Mouse (Mus musculus) stomach, embryonic 15.5 days (tissue): ENCODE measurements at regions not wholly inside any gene's neighbourhood (a gene's known extent, or its start where the extent isn't known, plus 50 kb on each side); places are given as distances from the start of the nearest gene placed in this dataset.

Experiments
- ATAC-seq: fragments of 200-750 bp; cut with Nextera tagmentation; 2 replicates; pipeline ENCODE4 v1.8.0; 2017; ENCODE audit warnings: low read depth, moderate number of reproducible peaks, moderate TSS enrichment; ENCODE audit not compliant: insufficient read depth, low FRiP score
- H3K27ac ChIP-seq: fragments of 300-500 bp; sonication (generic); 2 replicates; pipeline ENCODE4 v1.5.1; 2015; ENCODE audit warnings: mild to moderate bottlenecking, inconsistent platforms
- H3K27me3 ChIP-seq: fragments of 300-500 bp; sonication (generic); replicated peaks from 2 replicates; pipeline ENCODE4 v1.6.1; 2015; ENCODE audit warnings: inconsistent platforms
- H3K36me3 ChIP-seq: fragments of 300-500 bp; sonication (generic); 2 replicates; pipeline ENCODE4 v1.6.1; 2015; ENCODE audit warnings: inconsistent platforms
- H3K4me1 ChIP-seq: fragments of 300-500 bp; sonication (generic); 2 replicates; pipeline ENCODE4 v1.6.1; 2015; ENCODE audit warnings: inconsistent platforms
- H3K4me2 ChIP-seq: fragments of 300-500 bp; sonication (generic); 2 replicates; pipeline ENCODE4 v1.6.1; 2015; ENCODE audit warnings: mild to moderate bottlenecking, inconsistent platforms
- H3K4me3 ChIP-seq: fragments of 300-500 bp; sonication (generic); replicated peaks from 2 replicates; pipeline ENCODE4 v1.5.1; 2015; ENCODE audit warnings: inconsistent platforms
- H3K9ac ChIP-seq: fragments of 300-500 bp; sonication (generic); 2 replicates; pipeline ENCODE4 v1.6.1; 2015; ENCODE audit warnings: inconsistent platforms
- H3K9me3 ChIP-seq: fragments of 300-500 bp; sonication (generic); 2 replicates; pipeline ENCODE4 v1.6.1; 2016; ENCODE audit warnings: inconsistent platforms
- WGBS: fragments of 180-500 bp; shearing (Covaris S2); methylation state at CpG from one replicate; pipeline ENCODE4 v1.1.7; 2015; 5-methylcytosine and 5-hydroxymethylcytosine counted together

GRCm38 (mm10) chr8:93653913-93654705, 118.5 kb upstream of the Ces5a start:
- Histone ChIP-seq H3K36me3 (no peaks in the 10 kb centered on the region), H3K27ac (no peak overlapping the region), H3K4me1 (no peaks in the 10 kb centered on the region), H3K4me2 (no peak overlapping the region), H3K27me3 (no peaks in the 10 kb centered on the region), H3K9me3 (no peaks in the 10 kb centered on the region), H3K4me3 (no peak overlapping the region), H3K9ac (no peak overlapping the region)
- WGBS = 75% methylated on average over 14 of the region's 14 CpGs
- no peak for ATAC-seq

DNA sequence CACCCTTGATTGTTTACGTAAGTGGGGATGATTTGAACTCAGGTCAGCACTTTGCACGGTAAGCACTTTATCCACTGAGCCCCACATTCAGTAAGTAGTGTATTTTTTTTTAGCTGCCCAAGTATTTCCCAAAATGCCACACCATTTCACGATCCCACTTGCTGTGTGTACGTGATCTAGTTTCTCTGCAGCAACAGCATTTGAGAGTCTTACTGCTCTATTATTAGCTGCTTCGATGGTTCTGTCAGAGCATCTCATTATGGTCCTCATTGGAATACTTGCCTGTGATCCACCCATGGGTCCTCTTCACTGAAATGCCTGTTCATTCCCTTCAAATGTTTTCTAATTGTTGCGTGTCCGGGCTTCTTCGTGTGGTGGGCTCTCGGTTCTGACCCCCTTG, 120.1 kb upstream of the Ces5a start:
- Histone ChIP-seq H3K9ac (no peak overlapping the region), H3K36me3 (no peaks in the 10 kb centered on the region), H3K27ac (no peak overlapping the region), H3K4me1 (no peaks in the 10 kb centered on the region), H3K4me2 (no peak overlapping the region), H3K4me3 (no peak overlapping the region), H3K27me3 (no peaks in the 10 kb centered on the region), H3K9me3 (no peaks in the 10 kb centered on the region)
- no peak for ATAC-seq
- 86% methylated on average over 9 of the region's 9 CpGs for WGBS

DNA sequence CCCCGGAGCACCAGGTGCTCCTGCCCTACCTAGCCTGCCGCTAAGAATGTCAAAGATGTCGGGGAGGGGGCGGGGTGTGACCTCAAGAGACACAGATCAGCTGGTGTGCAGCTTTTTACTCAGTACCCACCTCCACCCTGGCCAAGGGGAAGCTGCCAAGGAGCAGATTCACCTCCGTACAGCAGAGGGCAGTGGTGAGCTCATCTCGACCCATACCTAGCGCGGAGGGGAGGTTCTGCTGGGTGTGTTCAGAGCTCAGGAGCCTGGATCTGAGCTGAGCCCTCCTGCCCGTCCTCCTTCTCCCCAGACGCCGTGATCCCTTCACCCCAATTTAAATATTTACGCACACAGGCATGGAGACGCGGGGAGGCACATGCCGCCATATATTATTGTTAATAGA, 126.1 kb upstream of the Ces5a start:
- no peaks in the 10 kb centered on the region for H3K36me3 ChIP-seq
- WGBS = 2% methylated on average over 13 of the region's 15 CpGs
- H3K4me2 ChIP-seq = peak overlapping the region; percentile 64
- 0 out of 2 replicates have a peak, but pooled peaks cover 4% of the 10 kb centered on the region for H3K4me1 ChIP-seq
- H3K27me3 ChIP-seq = no peaks in the 10 kb centered on the region
- no peaks in the 10 kb centered on the region for H3K9me3 ChIP-seq
- no peak overlapping the region for H3K9ac ChIP-seq
- no peak overlapping the region for H3K27ac ChIP-seq
- peak overlapping the region; percentile 26 for H3K4me3 ChIP-seq
- peak; percentile 81 for ATAC-seq

- H3K9me3 ChIP-seq = no peaks in the 10 kb centered on the region
- no peaks in the 10 kb centered on the region for H3K27me3 ChIP-seq
- H3K36me3 ChIP-seq = no peaks in the 10 kb centered on the region
- no peak overlapping the region for H3K4me3 ChIP-seq
- H3K9ac ChIP-seq = no peak overlapping the region
- 54% methylated on average over 5 of the region's 5 CpGs for WGBS
- H3K4me1 ChIP-seq = 0 out of 2 replicates have a peak, but pooled peaks cover 4% of the 10 kb centered on the region
- H3K27ac ChIP-seq = no peak overlapping the region
- no peak for ATAC-seq
- H3K4me2 ChIP-seq = peak overlapping the region; percentile 64
Measured at GRCm38 (mm10) chr8:93662219-93662618, 126.6 kb upstream of the Ces5a start.

DNA sequence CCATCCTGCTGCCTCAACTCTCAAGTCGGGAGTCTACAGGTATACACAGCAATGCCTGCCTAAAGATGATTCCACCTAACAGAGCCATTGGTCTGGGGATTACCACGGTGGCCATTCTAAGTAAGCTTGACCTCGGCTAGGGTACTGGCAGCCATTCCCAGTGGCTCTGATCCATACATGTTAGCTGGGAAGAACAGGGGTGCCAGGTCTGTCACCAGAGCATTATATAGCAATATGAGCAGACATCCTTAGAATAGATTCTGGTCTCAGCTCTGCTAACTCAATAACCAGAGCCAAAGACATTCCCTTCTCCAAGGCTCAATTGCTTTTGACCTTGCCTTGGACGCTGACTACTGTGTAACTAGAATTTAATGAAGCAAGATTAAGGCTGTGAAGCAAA, 128.2 kb upstream of the Ces5a start:
- H3K27ac ChIP-seq = no peak overlapping the region
- WGBS = 87% methylated on average over 4 of the region's 4 CpGs
- no peaks in the 10 kb centered on the region for H3K27me3 ChIP-seq
- H3K4me2 ChIP-seq = no peak overlapping the region
- 0 out of 2 replicates have a peak, but pooled peaks cover 8% of the 10 kb centered on the region for H3K4me1 ChIP-seq
- H3K4me3 ChIP-seq = no peak overlapping the region
- no peak for ATAC-seq
- H3K9me3 ChIP-seq = no peaks in the 10 kb centered on the region
- no peaks in the 10 kb centered on the region for H3K36me3 ChIP-seq
- no peak overlapping the region for H3K9ac ChIP-seq

DNA sequence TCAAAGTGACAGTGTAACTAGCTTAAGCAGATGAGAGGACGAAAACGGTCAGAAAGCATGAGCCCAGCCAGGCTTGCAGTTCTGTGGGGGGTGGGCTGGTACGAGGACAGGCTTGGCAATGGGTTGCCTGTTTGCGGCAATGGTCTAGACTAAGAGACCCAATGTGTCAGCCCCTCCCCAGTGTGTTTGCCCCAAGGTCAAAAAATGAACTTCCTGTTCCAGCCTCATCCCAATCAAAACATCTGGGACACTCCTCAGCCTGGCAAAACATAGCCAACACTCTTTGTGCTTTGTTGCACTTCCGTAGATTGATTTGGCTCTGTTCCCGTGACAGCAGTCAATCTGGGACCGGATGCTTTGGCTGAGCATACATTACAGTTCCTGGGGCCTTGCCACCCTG, 132.7 kb upstream of the Ces5a start:
- H3K9me3 ChIP-seq = no peaks in the 10 kb centered on the region
- H3K4me1 ChIP-seq = 0 out of 2 replicates have a peak, but pooled peaks cover 4% of the 10 kb centered on the region
- no peak overlapping the region for H3K4me2 ChIP-seq
- H3K36me3 ChIP-seq = no peaks in the 10 kb centered on the region
- no peak overlapping the region for H3K4me3 ChIP-seq
- no peak for ATAC-seq
- no peak overlapping the region for H3K9ac ChIP-seq
- no peaks in the 10 kb centered on the region for H3K27me3 ChIP-seq
- no peak overlapping the region for H3K27ac ChIP-seq
- WGBS = 42% methylated on average over 7 of the region's 7 CpGs

DNA sequence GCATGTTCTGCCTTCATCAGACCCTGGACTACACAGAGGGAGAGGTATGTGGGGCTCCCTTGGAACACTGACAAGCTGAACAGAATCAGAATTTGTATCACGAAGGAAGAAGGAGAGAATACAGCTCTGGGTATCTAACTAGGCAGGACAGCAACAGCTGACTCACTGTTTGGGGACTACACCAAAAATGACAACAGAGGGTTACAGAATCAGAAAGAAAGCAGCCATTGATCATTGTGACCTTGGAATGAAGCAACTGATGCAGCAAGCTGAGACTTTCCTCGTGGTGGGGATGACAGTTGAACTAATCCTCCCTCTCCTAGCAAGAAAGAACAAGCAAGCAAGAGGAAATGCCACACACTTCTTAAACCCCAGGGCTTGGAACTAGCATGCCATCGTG, 135.0 kb upstream of the Gnao1 start:
- Histone ChIP-seq H3K4me1 (no peaks in the 10 kb centered on the region), H3K9me3 (no peaks in the 10 kb centered on the region), H3K4me3 (no peak overlapping the region), H3K27ac (no peak overlapping the region), H3K27me3 (no peaks in the 10 kb centered on the region), H3K4me2 (no peak overlapping the region), H3K9ac (no peak overlapping the region), H3K36me3 (no peaks in the 10 kb centered on the region)
- ATAC-seq = no peak
- 56% methylated on average over 3 of the region's 3 CpGs for WGBS

DNA sequence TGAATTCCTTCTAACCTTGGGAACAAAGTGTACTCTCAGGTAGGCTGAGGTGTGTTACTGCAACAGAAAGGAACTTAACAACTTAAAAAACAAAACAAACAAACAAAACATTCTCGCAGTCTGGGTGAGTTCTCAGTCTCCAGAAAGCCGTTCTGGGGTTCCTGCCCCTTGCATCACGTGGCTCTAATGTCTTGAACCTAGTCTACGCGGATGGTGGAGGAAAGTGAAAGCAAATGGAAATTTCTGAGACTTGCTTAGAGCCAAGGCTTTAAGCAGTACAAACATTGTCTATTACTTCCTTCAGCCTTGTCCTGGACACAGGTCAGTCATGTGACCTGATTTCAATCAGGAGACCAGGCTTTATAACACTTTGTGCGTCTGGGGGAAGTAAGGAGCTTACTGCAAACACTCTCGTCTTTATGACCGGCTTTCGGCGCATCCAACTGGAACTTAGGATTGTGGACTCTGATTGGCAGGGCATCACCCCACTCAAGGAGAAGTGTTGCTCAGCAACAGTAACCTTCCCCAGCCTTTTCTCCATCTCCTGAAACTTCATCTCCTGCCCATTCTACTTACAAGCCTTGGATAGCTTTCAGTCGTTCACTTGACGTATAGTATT, 125.9 kb upstream of the Gnao1 start:
- Histone ChIP-seq H3K36me3 (no peaks in the 10 kb centered on the region), H3K4me1 (no peaks in the 10 kb centered on the region)
- no peak for ATAC-seq

GRCm38 (mm10) chr8:93684392-93684791, 125.4 kb upstream of the Gnao1 start:
- H3K9ac ChIP-seq = no peak overlapping the region
- no peak for ATAC-seq
- H3K27ac ChIP-seq = no peak overlapping the region
- H3K4me1 ChIP-seq = no peaks in the 10 kb centered on the region
- WGBS = 94% methylated on average over 6 of the region's 6 CpGs
- H3K9me3 ChIP-seq = no peaks in the 10 kb centered on the region
- H3K4me3 ChIP-seq = no peak overlapping the region
- no peaks in the 10 kb centered on the region for H3K36me3 ChIP-seq
- no peaks in the 10 kb centered on the region for H3K27me3 ChIP-seq
- H3K4me2 ChIP-seq = no peak overlapping the region

More for the DNA sequence above, 125.9 kb upstream of the Gnao1 start:
- H3K27me3 ChIP-seq = no peaks in the 10 kb centered on the region
- H3K9me3 ChIP-seq = no peaks in the 10 kb centered on the region
- H3K4me2 ChIP-seq = no peak overlapping the region
- H3K4me3 ChIP-seq = no peak overlapping the region
- WGBS = 86% methylated on average over 12 of the region's 12 CpGs
- no peak overlapping the region for H3K27ac ChIP-seq
- no peak overlapping the region for H3K9ac ChIP-seq

DNA sequence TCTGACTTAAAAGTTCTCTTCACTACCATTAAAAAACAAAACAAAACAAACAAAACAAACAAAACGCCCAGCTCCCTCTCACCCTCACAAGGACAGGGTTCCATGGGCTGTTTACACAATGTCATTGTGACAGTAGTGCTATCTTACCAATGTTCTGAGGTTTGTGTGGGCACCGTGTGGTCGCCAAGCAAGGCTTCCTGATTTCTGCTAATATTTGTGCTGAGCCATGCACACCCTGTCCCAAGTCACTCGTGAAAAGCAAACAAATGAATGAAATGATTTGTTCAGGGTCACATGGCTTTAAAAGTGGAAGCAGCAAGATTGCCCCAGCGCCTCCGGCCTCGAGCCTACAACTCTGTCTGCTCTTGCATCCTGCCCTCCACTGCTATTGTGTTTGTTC, 120.9 kb upstream of the Gnao1 start:
- no peak overlapping the region for H3K9ac ChIP-seq
- no peak overlapping the region for H3K4me3 ChIP-seq
- no peak overlapping the region for H3K4me2 ChIP-seq
- H3K4me1 ChIP-seq = no peaks in the 10 kb centered on the region
- H3K9me3 ChIP-seq = no peaks in the 10 kb centered on the region
- no peak for ATAC-seq
- H3K36me3 ChIP-seq = no peaks in the 10 kb centered on the region
- no peaks in the 10 kb centered on the region for H3K27me3 ChIP-seq
- 41% methylated on average over 7 of the region's 7 CpGs for WGBS
- H3K27ac ChIP-seq = no peak overlapping the region

GRCm38 (mm10) chr8:93689832-93690471, 119.8 kb upstream of the Gnao1 start:
- no peaks in the 10 kb centered on the region for H3K27me3 ChIP-seq
- no peak for ATAC-seq
- H3K9me3 ChIP-seq = no peaks in the 10 kb centered on the region
- no peak overlapping the region for H3K4me2 ChIP-seq
- no peaks in the 10 kb centered on the region for H3K4me1 ChIP-seq
- H3K4me3 ChIP-seq = no peak overlapping the region
- no peak overlapping the region for H3K9ac ChIP-seq
- WGBS = 78% methylated on average over 4 of the region's 4 CpGs
- H3K27ac ChIP-seq = no peak overlapping the region
- no peaks in the 10 kb centered on the region for H3K36me3 ChIP-seq

GRCm38 (mm10) chr8:93691375-93691774, 118.4 kb upstream of the Gnao1 start:
- no peak for ATAC-seq
- H3K4me3 ChIP-seq = no peak overlapping the region
- no peaks in the 10 kb centered on the region for H3K36me3 ChIP-seq
- no peak overlapping the region for H3K9ac ChIP-seq
- H3K27ac ChIP-seq = no peak overlapping the region
- 89% methylated on average over 2 of the region's 2 CpGs for WGBS
- no peaks in the 10 kb centered on the region for H3K27me3 ChIP-seq
- H3K4me1 ChIP-seq = no peaks in the 10 kb centered on the region
- no peak overlapping the region for H3K4me2 ChIP-seq
- H3K9me3 ChIP-seq = no peaks in the 10 kb centered on the region
